Mouse (Mus musculus) heart, embryonic 14.5 days (tissue): ENCODE measurements around the gene Prr29. TPM values are rescaled to one million over a fixed set of nuclear protein-coding genes. Genes with fewer than 3 reads are reported as not detected.

ENCODE experiments used
- ATAC-seq: fragments of 200-750 bp; cut with Nextera tagmentation; 2 replicates; pipeline ENCODE4 v1.8.0; 2017; ENCODE audit warnings: low read depth, moderate TSS enrichment; ENCODE audit not compliant: insufficient number of reproducible peaks, insufficient read depth, low FRiP score
- H3K27ac ChIP-seq, 2 experiments: fragments of 200-500 bp in 1 of 2; fragments of 300-500 bp in 1 of 2; sonication (generic) in 1 of 2; replicated peaks in 1 of 2; 2 replicates each; pipeline ENCODE4 v1.5.1; 2012 to 2014; ENCODE audit warnings: low read depth in 2 of 2, low read length in 2 of 2, control low read depth in 1 of 2, mild to moderate bottlenecking in 1 of 2, mixed read lengths in 1 of 2; ENCODE audit not compliant: control insufficient read depth in 1 of 2, insufficient read depth in 1 of 2
- H3K27me3 ChIP-seq: fragments of 300-500 bp; sonication (generic); 2 replicates; pipeline ENCODE4 v1.6.1; 2014; ENCODE audit warnings: mild to moderate bottlenecking, low read length, control low read depth; ENCODE audit not compliant: control insufficient read depth, insufficient read depth
- H3K36me3 ChIP-seq: fragments of 300-500 bp; sonication (generic); 2 replicates; pipeline ENCODE4 v1.6.1; 2014; ENCODE audit warnings: mild to moderate bottlenecking, control low read depth, low read length, mixed read lengths; ENCODE audit not compliant: control insufficient read depth, insufficient read depth
- H3K4me1 ChIP-seq, 2 experiments: fragments of 200-500 bp in 1 of 2; fragments of 300-500 bp in 1 of 2; sonication (generic) in 1 of 2; 2 replicates each; pipeline ENCODE4 v1.6.1; 2012 to 2014; ENCODE audit warnings: low read length in 2 of 2, control low read depth in 1 of 2, mixed read lengths in 1 of 2; ENCODE audit not compliant: control insufficient read depth in 2 of 2, insufficient read depth in 2 of 2
- H3K4me2 ChIP-seq: fragments of 300-500 bp; sonication (generic); 2 replicates; pipeline ENCODE4 v1.6.1; 2014; ENCODE audit warnings: mild to moderate bottlenecking, low read length
- H3K4me3 ChIP-seq, 2 experiments: fragments of 200-500 bp in 1 of 2; fragments of 300-500 bp in 1 of 2; sonication (generic) in 1 of 2; 2 replicates each; pipeline ENCODE4 v1.5.1; 2012 to 2014; ENCODE audit warnings: low read length in 2 of 2, mild to moderate bottlenecking in 2 of 2, control low read depth in 1 of 2, low read depth in 1 of 2, moderate library complexity in 1 of 2; ENCODE audit not compliant: control insufficient read depth in 1 of 2, insufficient read depth in 1 of 2
- H3K9ac ChIP-seq: fragments of 300-500 bp; sonication (generic); 2 replicates; pipeline ENCODE4 v1.6.1; 2014; ENCODE audit warnings: mild to moderate bottlenecking, low read length
- H3K9me3 ChIP-seq: fragments of 300-500 bp; sonication (generic); 2 replicates; pipeline ENCODE4 v1.6.1; 2016; ENCODE audit warnings: low read length, control low read depth; ENCODE audit not compliant: control insufficient read depth
- WGBS: fragments of 180-500 bp; shearing (Covaris S2); extraction: QIAGEN DNeasy Blood & Tissue Kit; methylation state at CpG from one replicate; pipeline ENCODE4 v1.1.7; 2014; 5-methylcytosine and 5-hydroxymethylcytosine counted together
- polyA plus RNA-seq: library from polyadenylated mRNA; unstranded; fragments of >200 nt; fragmentation: Nextera tagmentation; extraction: Ambion mirVana; gene quantifications from 2 replicates; pipeline ENCODE4 v1.2.1, GENCODE M21; 2014

Prr29 gene
- polyA plus RNA-seq, 1 experiment from 2014 or later = 0.35 TPM

DNA sequence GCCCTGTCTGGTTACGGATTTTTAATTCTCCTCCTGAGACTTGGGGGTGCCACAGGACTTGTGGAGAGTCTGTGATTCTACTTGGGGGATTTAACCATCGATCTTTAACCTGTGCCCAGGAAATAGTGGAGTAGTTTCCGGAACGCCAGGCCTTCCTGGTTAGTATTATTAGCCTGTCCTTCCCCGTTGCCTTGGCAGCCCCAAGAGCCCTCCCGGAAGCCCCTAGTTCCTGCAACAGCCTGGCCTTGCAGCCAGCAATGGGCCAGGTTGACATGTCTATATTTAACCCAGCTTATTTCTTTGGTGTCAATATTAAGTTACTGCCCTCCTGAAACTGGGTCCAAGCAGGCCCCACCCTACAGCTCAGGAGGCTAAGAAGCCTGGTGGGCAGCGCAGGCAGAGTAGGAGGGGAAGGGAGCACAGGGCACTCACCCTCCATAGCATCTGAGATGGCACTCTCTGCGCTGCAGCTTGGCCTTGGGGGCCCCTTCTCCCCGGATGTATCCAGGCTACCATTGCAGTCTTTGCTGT lies 24.2 kb upstream of the Prr29 start:
- Histone ChIP-seq H3K27me3 (no peaks in the 10 kb centered on the region), H3K36me3 (no peaks in the 10 kb centered on the region)
- 61% methylated on average over 9 of the region's 9 CpGs for WGBS

DNA sequence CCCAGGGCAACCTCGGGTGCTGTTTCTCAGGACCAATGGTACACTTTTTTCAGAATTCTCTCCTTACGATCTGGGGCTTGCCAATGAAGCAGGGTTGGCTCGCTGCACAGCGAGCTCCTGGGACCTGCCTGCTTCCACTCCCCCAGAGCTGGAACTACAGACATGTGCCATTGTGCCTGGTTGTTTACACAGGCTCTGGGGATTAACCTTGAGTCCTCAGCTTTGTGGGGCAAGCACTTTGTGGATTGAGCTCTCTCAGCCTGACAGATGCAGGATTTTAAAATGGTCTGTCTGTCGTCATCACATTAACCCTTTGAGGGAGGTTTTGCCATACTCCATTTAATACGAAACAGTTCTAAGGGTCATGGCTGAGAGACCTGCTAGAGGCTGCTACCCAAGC lies 20.4 kb upstream of the Prr29 start:
- Histone ChIP-seq H3K9ac (no peak overlapping the region), H3K9me3 (no peaks in the 10 kb centered on the region), H3K4me3 (no peak overlapping the region), H3K27me3 (no peaks in the 10 kb centered on the region), H3K36me3 (no peaks in the 10 kb centered on the region), H3K4me1 (peaks cover 4 to 9% of the 10 kb centered on the region in 2 experiments; a peak in 3 of 4 replicates), H3K27ac (no peak overlapping the region), H3K4me2 (no peak overlapping the region)
- no peak for ATAC-seq
- 41% methylated on average over 6 of the region's 6 CpGs for whole genome bisulfite sequencing

More for the DNA sequence above, 24.2 kb upstream of the Prr29 start:
- peaks cover 4 to 9% of the 10 kb centered on the region in 2 experiments; a peak in 3 of 4 replicates for H3K4me1 ChIP-seq
- H3K9me3 ChIP-seq = no peaks in the 10 kb centered on the region
- no peak overlapping the region for H3K4me3 ChIP-seq
- no peak for ATAC-seq
- H3K9ac ChIP-seq = no peak overlapping the region
- no peak overlapping the region for H3K4me2 ChIP-seq
- no peak overlapping the region for H3K27ac ChIP-seq

DNA sequence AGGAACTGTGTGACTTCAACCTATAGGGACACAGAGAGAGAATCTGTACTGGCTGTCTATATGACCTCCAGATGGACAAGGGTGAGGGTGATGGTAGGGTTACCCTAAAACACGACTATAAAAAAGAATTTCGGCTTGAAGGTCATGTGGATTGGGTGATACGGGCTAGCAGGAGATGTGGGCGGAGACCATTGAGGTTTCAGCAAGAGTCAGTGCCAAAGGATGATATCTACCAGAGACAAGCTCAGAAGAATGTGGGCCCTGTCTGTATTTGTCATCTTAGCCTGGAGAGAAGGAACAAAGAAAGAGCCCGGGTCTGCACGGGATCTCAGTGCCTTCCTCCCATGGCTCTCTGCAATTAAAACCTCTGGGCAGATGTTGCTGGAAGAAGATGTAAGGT lies 15.5 kb upstream of the Prr29 start:
- Histone ChIP-seq H3K9ac (no peak overlapping the region), H3K9me3 (no peaks in the 10 kb centered on the region), H3K4me1 (peaks cover 0 to 2% of the 10 kb centered on the region in 2 experiments; a peak in 1 of 4 replicates), H3K27ac (no peak overlapping the region), H3K4me2 (no peak overlapping the region), H3K36me3 (no peaks in the 10 kb centered on the region), H3K27me3 (no peaks in the 10 kb centered on the region), H3K4me3 (no peak overlapping the region)
- WGBS = 68% methylated on average over 6 of the region's 6 CpGs
- ATAC-seq = no peak

DNA sequence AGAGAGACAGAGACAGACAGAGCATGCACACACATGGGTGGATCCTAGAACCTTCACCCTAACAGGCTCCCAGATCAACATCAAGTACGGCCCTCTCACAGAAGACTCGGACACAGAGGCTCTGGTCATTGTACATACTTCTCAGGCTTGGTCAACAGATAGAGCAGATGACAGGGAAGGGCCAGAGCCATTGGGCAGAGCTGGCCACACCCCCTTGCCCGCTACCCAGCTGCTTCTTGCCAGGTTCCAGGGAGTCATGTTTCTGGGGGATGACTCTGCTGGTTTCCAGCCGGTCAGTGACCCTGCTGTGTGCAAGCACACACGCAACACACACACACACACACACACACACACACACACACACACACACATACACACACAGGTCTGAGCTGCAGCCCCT lies 14.4 kb upstream of the Prr29 start:
- H3K27ac ChIP-seq = no peak overlapping the region
- H3K4me3 ChIP-seq = no peak overlapping the region
- H3K9me3 ChIP-seq = no peaks in the 10 kb centered on the region
- no peak for ATAC-seq
- H3K4me2 ChIP-seq = no peak overlapping the region
- no peaks in the 10 kb centered on the region for H3K36me3 ChIP-seq
- H3K27me3 ChIP-seq = no peaks in the 10 kb centered on the region
- H3K9ac ChIP-seq = no peak overlapping the region
- H3K4me1 ChIP-seq = peaks cover 7% of the 10 kb centered on the region in 2 experiments
- WGBS = 53% methylated on average over 5 of the region's 5 CpGs

DNA sequence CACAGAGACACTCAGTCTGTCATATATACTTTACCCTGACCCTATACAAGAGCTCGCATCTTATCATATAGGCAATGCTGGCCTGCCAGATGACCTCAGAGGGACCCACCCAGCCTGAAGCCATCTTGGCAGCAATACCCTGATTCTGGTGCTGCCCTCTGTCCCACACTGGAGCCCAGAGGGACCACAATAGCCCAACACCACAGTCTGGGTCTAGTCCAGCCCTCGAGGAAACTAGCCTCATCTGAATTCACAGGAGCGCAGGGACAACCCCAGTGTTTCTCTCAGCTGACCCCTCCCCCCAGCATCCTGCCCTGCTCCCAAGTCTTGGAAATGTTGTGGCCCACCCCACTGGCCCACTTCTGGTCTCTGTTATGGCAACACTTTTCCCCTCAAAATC lies 14.0 kb upstream of the Prr29 start:
- Histone ChIP-seq H3K4me1 (peaks cover 8% of the 10 kb centered on the region in 2 experiments), H3K27me3 (no peaks in the 10 kb centered on the region), H3K27ac (no peak overlapping the region), H3K36me3 (no peaks in the 10 kb centered on the region), H3K9ac (no peak overlapping the region), H3K9me3 (no peaks in the 10 kb centered on the region), H3K4me2 (no peak overlapping the region), H3K4me3 (no peak overlapping the region)
- 53% methylated on average over 3 of the region's 3 CpGs for WGBS
- no peak for ATAC-seq

DNA sequence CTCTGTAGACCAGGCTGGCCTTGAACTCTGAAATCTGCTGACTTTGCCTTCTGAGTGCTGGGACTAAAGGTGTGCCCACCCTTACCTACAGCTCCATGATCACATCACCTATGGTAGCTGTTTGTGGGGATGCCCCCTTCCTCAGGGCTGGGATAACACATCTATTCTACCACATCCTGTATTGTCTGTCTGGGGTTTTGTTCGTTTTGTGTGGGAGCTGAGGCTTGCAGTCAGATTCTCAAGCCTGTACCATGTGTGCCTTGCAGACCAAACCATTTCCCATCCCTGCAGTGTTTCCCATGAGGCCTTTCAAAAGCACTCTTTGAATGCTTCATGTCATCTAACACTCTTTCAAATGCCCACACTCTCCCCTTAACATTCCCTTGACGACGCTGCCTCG lies 13.3 kb upstream of the Prr29 start:
- no peak for ATAC-seq
- Histone ChIP-seq H3K9ac (no peak overlapping the region), H3K4me1 (peaks cover 8% of the 10 kb centered on the region in 2 experiments), H3K4me3 (no peak overlapping the region), H3K4me2 (no peak overlapping the region), H3K9me3 (no peaks in the 10 kb centered on the region), H3K27me3 (no peaks in the 10 kb centered on the region), H3K27ac (no peak overlapping the region), H3K36me3 (no peaks in the 10 kb centered on the region)
- WGBS = 58% methylated on average over 4 of the region's 4 CpGs

DNA sequence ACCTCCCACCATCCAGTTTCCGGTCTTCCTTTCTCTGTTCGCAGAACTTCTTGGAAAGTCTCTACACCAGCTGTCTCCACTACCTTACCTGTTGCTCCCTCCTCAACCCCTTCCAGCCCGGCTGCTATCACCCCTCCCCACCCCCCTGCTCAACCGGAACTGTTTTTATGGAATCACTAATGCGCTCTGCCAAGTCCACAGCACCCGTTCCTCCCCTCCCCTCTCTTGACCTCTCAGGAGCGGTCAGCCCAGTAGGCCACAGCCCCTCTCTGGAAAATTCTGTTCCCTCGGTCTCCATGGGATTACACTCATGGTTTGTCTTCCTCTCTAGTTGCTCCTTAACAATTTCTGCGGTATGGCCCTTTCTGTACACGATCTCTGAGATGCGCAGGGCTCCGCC lies 12.1 kb upstream of the Prr29 start, which contains the start of gene Scn4a:
TSS of gene Scn4a (minus strand) at position 101 of the 400 bp plus-strand sequence.
- Histone ChIP-seq H3K9me3 (no peaks in the 10 kb centered on the region), H3K4me2 (no peak within 1 kb of the TSS), H3K4me3 (no peak within 1 kb of the TSS), H3K36me3 (no peaks in the 10 kb centered on the region), H3K4me1 (peaks cover 8% of the 10 kb centered on the region in 2 experiments), H3K27me3 (no peaks in the 10 kb centered on the region), H3K9ac (no peak within 1 kb of the TSS), H3K27ac (no peak within 1 kb of the TSS)
- 82% methylated on average over 12 of the region's 12 CpGs for WGBS
- no peak for ATAC-seq

DNA sequence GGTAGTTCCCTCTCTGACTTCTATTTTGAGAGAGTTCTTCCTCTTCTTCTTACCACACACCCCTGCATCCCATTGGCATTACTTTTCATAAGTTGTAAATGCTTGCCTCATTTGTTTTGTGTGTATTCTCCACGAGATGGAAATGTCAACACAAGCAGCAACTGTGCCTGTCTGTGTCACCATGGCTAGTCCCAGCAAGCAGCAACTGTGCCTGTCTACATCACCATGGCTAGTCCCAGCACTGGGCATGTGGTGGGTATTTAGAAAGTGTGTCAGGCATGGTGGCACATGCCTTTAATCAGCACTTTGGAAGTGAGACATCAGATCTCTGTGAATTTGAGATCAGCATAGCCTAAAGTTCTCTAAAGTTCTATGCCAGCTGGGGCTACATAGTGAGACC lies 11.1 kb upstream of the Prr29 start:
- Histone ChIP-seq H3K4me3 (no peak overlapping the region), H3K9ac (no peak overlapping the region), H3K4me1 (peaks cover 8% of the 10 kb centered on the region in 2 experiments), H3K36me3 (no peaks in the 10 kb centered on the region), H3K27ac (no peak overlapping the region), H3K4me2 (no peak overlapping the region), H3K9me3 (no peaks in the 10 kb centered on the region), H3K27me3 (no peaks in the 10 kb centered on the region)
- WGBS = 50% methylated on average over 1 of the region's 1 CpGs
- ATAC-seq = no peak
